Mouse (Mus musculus) B cell, adult 2 months (primary cell): ENCODE data around the gene Kcnn1.

Experiments used
- DNase-seq, 2 experiments: peaks; one replicate each; pipeline ENCODE4 v3.0.0; 2022

Gene Kcnn1

GRCm38 (mm10) chr8:70892896-70893655 lies 30.0 kb upstream of the Kcnn1 start:
- no peak for DNase-seq

GRCm38 (mm10) chr8:70892022-70892895 lies 29.2 kb upstream of the Kcnn1 start, which contains the start of gene Slc5a5:
Gene Slc5a5 (minus strand): TSS chr8:70892757.
- DNase-seq: peak in 1 of 2 experiments; percentile 39

GRCm38 (mm10) chr8:70891356-70891755 lies 28.3 kb upstream of the Kcnn1 start:
- peak; percentile 54 to 55 for DNase-seq

- DNase-seq: no peak
These were observed 27.6 kb upstream of the Kcnn1 start for GRCm38 (mm10) chr8:70890656-70891055.

GRCm38 (mm10) chr8:70887669-70888068 lies 24.6 kb upstream of the Kcnn1 start:
- peak; percentile 64 to 65 for DNase-seq

GRCm38 (mm10) chr8:70885612-70886011 lies 22.6 kb upstream of the Kcnn1 start:
- peak; percentile 73 to 76 for DNase-seq

- DNase-seq: no peak
These were observed 21.6 kb upstream of the Kcnn1 start for GRCm38 (mm10) chr8:70884683-70885082.

GRCm38 (mm10) chr8:70884186-70884585 lies 21.1 kb upstream of the Kcnn1 start:
- no peak for DNase-seq

- DNase-seq: no peak
These were observed 17.5 kb upstream of the Kcnn1 start for GRCm38 (mm10) chr8:70880546-70880945.

- DNase-seq: no peak
These were observed 17.1 kb upstream of the Kcnn1 start for GRCm38 (mm10) chr8:70880126-70880525.

GRCm38 (mm10) chr8:70879500-70879899 lies 16.4 kb upstream of the Kcnn1 start:
- no peak for DNase-seq

GRCm38 (mm10) chr8:70878178-70878577 lies 15.1 kb upstream of the Kcnn1 start:
- no peak for DNase-seq

- DNase-seq: no peak
These were observed 13.3 kb upstream of the Kcnn1 start for GRCm38 (mm10) chr8:70876382-70876781.

GRCm38 (mm10) chr8:70874441-70874840 lies 11.4 kb upstream of the Kcnn1 start:
- no peak for DNase-seq

- DNase-seq: peak; percentile 97 to 98
These were observed 10.4 kb upstream of the Kcnn1 start, which contains the start of gene Ccdc124 for GRCm38 (mm10) chr8:70873364-70873985. Gene Ccdc124 (minus strand): TSS chr8:70873935.

- no peak for DNase-seq
These were observed 9.7 kb upstream of the Kcnn1 start for GRCm38 (mm10) chr8:70872643-70873363.

GRCm38 (mm10) chr8:70871195-70871807 lies 8.2 kb upstream of the Kcnn1 start:
- no peak for DNase-seq

- DNase-seq: peak; percentile 81
These were observed 6.6 kb upstream of the Kcnn1 start for GRCm38 (mm10) chr8:70869601-70870041.

GRCm38 (mm10) chr8:70869199-70869571 lies 6.1 kb upstream of the Kcnn1 start:
- no peak for DNase-seq

GRCm38 (mm10) chr8:70868559-70869198 lies 5.6 kb upstream of the Kcnn1 start:
- peak; percentile 74 for DNase-seq

- DNase-seq: no peak
These were observed 3.5 kb upstream of the Kcnn1 start for GRCm38 (mm10) chr8:70866566-70866965.
